Mouse (Mus musculus): ENCODE data around the gene Trim67.

DNA sequence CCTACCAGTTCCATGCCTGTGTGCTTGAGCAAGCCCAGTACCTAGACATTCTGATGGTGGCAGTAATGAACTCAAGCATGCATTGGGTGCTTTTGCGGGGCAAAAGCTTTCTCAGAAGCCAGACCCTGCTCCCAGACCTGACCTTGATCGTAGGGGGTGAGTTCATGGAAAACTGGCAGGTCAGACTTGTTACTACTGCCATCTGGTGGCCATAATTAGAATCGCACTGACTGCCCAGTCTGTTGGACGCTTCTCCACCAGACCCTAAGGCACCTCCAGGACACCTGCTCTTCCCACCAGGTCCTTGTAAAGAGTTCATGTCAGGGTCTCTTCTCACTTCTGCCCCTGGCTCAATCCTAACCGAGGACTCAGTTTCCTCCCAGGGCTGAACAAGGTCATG lies 34.5 kb downstream of the Trim67 start:
- TF ChIP-seq CTCF (IDR thresholded peaks at IDR 0.05; ENCODE audit: extremely low read depth, insufficient read depth, insufficient read length, insufficient replicate concordance) (peak; percentile 53; the same call in 1 of the 2 replicates), POLR2A (IDR thresholded peaks at IDR 0.05; ENCODE audit: low read depth, low read length) (no peak)
